Mouse (Mus musculus): ENCODE results near the gene Abcb9. TPM values are rescaled to one million over a fixed set of nuclear protein-coding genes. Genes with fewer than 3 reads are reported as not detected.
"Not testable (repeated sequence)": the region's sequence is repeated elsewhere in the genome, so short reads cannot be mapped to it uniquely, and the experiment has no call there.

The Abcb9 gene
- total RNA-seq, 2 experiments from 2014 or later: 30.6 to 32.0 TPM

DNA sequence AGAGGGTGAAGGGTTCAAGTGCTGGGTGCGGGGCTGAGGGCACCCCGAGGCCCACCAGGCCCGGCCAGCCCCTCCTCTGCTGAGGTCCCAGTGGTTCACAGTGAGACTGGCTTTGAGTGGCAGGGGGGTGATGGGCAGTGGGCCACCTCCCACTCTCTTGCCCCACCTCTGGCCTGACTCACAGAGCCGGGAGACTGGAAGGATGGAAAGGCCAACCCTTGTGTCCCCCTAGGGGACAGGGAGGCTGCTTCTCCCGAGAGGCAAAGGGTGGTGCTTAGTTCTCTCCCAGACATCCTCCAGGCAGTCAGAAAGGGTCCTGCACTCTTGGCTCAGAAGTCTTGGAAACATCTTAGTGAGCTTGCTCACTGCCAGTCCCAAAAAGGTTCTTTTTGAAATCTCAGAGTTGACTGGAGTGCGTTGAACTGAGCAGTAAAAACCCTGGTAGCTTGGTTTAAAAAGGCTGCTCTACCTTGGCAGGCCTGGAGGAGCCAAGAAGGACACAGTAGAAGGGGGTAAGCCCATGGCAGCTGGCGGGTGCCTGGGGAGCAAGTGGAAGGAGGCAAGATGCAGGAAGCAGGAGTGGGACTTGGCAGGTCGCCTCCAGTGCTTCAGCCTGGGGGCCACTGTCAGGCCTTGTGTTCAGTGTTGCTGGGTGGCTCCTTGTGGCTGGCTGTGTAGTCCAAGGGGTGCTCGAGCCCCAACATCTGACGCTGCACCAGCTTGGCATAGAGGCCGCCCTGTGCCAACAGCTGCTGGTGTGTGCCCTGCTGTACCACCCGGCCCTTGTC lies 33.4 kb downstream of the Abcb9 start:
- peak in 1 of 2 experiments; percentile 60 for DNase-seq (ENCODE audit: low spot score in 2 of 2)

GRCm38 (mm10) chr5:124059677-124060076 lies 35.9 kb downstream of the Abcb9 start:
- no peak for DNase-seq (ENCODE audit: low spot score in 2 of 2)

- DNase-seq (ENCODE audit: low spot score in 2 of 2): no peak
Measured at GRCm38 (mm10) chr5:124058749-124059148, 36.8 kb downstream of the Abcb9 start.

- no peak for DNase-seq (ENCODE audit: low spot score in 2 of 2)
Measured at GRCm38 (mm10) chr5:124056956-124057355, 38.6 kb downstream of the Abcb9 start.

DNA sequence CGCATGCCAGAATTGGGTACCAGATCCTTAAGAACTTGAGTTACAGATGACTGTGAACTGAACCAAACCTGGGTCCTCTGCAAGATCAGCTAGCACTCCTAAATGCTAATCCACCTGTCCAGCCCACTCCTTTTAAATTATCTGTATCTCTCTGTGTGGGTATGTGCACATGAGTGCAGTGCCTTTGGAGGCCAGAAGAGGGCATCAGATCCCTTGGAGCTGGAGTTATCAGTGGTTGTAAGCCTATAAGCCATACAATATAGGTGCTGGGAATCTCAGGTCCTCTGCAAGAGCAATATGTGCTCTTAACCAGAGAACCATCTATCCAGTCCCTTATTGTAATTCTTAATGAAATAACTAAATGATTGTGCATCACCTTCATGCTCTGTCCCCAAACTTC lies 39.4 kb downstream of the Abcb9 start:
- DNase-seq (ENCODE audit: low spot score in 2 of 2): no peak

DNA sequence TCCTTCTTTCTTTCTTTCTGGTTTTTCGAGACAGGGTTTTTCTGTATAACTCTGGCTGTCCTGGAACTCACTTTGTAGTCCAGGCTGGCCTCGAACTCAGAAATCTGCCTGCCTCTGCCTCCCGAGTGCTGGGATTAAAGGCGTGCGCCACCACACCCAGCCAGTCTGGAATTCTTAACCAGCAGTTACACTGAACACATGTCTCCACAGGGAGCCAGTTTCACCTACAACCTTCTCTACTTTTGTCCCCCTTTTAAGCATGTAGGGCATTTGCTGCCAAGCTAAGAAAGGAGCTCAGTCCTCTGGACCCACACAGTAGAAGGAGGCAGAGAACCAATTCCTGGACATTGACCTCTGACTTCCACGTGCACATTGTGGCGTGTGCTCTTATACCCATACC lies 43.0 kb downstream of the Abcb9 start:
- not testable (repeated sequence) for DNase-seq (ENCODE audit: low spot score in 2 of 2)

DNA sequence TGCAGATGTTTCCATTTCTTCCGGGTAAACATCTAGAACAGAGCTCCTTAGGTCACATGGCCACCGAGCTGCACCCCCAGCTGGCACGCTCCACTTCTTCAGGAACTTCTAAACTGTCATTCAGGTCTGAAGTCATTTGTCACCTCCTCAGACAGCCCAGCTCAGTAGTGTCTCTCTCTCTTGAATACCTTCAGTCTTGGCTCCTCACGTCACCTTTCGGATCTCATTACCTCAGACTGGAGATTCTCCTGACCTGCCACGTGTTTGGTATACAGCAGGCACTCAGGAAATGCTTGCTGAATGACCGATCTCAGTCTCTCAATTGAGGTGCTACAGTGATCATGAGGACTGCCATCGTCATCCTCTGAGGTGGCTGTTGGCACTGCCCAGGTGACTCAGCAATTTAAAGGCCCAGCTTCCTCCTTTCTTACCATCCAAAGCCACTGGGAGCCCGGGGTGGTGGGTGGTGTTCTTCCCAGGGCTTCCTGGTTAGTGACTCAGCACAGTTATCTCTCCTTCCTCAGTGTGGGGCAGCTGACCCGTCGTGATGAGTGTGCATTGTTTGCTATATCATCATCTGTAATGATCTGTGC lies 43.6 kb downstream of the Abcb9 start:
- no peak for DNase-seq (ENCODE audit: low spot score in 2 of 2)

DNA sequence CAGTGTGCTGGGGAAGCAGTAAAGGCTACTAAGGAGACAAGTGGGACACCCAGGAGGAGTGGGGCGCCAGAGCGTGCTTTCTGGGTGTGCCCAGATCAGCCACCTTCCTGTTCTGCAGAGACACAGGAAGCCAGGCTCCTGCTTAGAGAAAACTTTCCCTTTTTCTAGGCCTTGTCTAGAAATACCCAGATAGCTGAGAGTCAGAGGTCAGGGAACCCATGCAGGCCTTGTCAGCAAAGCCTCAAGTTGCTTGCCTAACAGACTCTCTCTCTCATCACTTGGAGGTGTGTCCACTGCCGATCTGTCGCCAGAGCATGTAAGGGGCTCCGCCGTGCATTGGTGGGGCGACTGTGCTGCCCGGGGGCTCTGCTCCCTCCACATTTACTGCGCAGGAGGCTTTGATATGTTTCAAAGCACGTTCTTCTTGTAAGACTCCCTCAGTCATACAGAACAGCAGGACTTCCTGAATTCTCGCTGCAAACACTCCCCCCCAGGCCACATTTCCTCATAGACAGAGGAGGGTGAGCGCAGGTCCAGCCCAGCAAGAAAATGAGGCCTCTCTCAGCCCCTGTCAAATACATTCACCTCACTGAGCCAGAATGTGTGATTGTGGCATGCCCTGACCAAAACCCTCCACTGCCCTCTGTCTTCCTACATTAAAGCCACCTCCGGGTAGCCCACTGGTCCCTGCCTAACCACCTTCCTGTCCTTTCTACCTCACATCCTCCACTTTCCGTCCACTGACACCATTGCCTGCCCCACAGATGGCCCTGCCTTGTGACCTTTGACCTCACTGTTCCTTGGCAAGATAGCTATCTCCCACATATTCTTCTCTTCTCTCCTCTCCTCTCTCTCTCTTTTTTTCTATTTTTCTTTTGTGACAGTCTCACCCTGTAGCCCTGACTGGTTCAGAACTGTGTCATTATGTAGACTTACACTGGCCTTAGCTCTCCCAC lies 45.2 kb downstream of the Abcb9 start:
- DNase-seq (ENCODE audit: low spot score in 2 of 2): no peak

GRCm38 (mm10) chr5:124049249-124050045 lies 46.2 kb downstream of the Abcb9 start:
- no peak for DNase-seq (ENCODE audit: low spot score in 2 of 2)

DNA sequence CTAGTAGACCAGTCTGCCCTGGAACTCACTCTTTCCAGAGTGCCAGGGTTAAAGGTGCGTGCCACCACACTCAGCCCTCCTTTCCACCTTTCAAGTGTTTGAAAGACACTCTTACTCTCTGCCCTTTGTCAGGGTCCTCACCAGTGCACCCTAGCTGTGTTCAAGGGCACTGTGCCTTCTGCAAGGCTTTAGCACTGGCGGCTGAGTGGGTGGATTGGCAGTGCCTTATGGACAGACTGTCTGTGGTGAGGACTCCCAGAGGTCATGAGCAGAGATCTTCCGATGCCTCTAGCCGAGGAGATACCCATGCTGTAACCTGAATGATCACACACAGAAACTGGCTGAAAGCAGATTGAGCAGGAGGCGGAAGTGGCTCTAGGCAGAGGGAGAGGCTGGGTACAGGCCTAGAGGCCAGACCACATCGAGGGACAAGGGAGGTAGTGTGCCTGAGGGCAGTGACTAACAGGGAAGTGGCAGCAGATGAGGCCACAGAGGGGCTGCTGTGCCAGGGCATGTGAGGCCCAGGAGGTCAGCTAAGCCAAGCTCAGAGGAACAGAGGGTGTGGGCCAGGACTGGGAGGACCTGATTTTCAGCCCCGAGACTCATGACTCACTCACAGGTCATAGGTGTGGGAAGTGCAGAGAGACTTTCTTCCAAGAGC lies 48.7 kb downstream of the Abcb9 start:
- DNase-seq (ENCODE audit: low spot score in 2 of 2): no peak

DNA sequence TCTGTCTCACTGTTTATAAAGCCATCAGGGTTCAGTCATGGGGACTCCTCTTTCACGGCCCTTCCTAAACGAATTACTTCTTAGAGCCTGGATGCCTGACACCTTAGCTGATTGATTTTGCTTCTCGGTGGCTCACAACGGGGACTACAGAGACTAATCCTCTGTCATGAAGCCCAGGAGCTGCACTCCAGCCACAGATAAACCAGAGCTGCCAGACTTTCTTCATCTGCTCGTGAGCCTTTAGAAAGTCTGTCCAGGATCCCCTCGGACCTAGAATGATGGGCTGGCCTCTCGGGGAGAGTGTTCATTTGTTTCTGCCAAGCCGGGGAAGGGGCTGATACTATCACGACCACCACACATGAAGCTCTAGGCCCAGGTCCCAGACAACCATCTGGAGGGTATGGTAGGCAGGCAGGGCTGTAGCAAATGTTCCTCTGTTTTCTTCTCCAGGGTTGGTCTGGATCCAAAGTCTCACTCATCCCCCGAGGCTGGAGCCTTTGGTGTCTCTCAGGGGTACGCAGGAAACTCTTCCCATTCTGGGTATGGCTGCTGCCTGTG lies 50.1 kb downstream of the Abcb9 start:
- DNase-seq (ENCODE audit: low spot score in 2 of 2): peak in 1 of 2 experiments; percentile 52

GRCm38 (mm10) chr5:124043999-124044398 lies 51.6 kb downstream of the Abcb9 start:
- no peak for DNase-seq (ENCODE audit: low spot score in 2 of 2)

DNA sequence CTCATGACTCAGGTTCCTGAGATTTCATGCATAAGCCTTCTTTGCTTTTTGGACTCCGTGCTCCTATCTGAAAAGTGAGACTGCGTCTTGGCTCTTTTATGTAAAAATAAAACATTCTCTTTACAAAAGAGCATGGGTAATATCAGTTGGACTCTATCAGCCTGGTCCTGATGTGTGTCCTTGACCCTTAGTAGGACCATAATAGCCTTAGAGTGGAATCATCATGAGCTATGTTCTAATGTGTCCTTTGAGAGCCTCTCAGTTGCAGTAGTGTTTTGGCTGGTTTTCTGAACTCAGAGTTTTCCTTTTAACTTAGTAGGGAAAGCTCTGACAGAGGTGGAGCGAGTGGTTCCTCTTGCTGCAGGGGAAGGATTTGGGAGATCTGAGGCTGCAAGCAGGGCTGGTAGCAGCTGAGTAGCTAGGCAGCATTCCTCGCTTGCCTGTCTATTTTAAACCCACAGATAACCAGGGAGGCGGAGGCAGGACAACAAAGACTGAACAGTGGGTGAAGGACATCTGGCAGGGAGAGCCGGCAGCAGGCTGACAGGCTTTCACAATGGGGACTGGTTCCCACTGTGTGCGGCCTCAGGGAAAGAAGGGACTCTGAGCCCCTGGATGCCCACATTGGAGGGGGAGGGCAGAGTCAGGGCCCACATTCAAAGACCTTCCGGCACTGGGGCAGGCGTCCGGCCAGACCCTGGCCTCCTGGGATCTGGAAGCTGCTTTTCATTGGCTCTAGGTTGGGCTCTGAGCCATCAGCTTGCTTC lies 52.2 kb downstream of the Abcb9 start:
- peak; percentile 76 to 81 for DNase-seq (ENCODE audit: low spot score in 2 of 2)

DNA sequence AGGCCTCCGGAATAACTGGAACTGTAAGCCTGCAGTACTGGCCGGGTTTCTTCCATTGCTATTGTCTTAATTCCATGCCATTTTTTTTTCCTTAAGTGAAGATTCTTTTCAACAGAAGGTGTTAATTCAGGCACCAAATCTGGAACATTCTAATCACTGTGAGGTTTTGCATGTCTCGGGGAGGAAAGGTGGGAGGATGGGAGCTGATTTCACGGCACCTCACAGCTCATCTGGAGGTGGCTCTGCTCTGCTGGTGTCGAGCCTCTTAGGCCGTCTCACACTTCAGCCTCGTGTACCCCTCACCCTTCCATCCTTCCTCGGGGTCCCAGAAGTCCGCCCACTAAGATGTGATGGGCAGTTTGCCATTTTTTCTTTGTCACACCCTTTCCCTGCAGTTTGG lies 54.5 kb downstream of the Abcb9 start:
- DNase-seq (ENCODE audit: low spot score in 2 of 2): no peak

- no peak for DNase-seq (ENCODE audit: low spot score in 2 of 2)
Measured at GRCm38 (mm10) chr5:124039602-124040001, 56.0 kb downstream of the Abcb9 start.

GRCm38 (mm10) chr5:124036836-124037235 lies 58.8 kb downstream of the Abcb9 start:
- no peak for DNase-seq (ENCODE audit: low spot score in 2 of 2)

DNA sequence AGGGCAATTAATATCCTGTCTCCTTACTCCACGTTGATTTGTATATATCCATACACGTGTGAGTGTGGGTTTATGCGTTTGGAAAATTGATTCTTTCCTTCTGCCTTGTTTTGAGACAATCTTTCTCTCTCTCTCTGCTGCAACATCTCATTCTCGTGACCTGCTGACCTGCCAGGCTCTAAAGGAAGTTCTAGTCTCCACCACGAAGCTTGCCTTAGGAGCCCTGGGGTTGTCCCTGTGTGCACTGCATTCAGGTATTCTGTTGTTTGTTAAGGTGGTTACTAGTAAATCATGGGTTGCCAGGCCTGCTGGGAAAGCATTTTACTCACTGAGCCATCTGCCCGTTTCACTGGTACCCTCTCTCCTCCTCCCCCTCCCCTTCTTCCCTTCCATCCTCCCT lies 59.3 kb downstream of the Abcb9 start:
- no peak for DNase-seq (ENCODE audit: low spot score in 2 of 2)

- no peak for DNase-seq (ENCODE audit: low spot score in 2 of 2)
Measured at GRCm38 (mm10) chr5:124035806-124036205, 59.8 kb downstream of the Abcb9 start.

GRCm38 (mm10) chr5:124035406-124035805 lies 60.2 kb downstream of the Abcb9 start:
- no peak for DNase-seq (ENCODE audit: low spot score in 2 of 2)
